Mouse (Mus musculus) liver, adult 2 months (tissue): ENCODE data around the gene Mybphl.

Source experiments
- CTCF ChIP-seq: fragments of 200-500 bp; IDR thresholded peaks from 2 replicates; pipeline ENCODE4 v1.5.1; 2011; ENCODE audit warnings: low read depth, low read length, control low read depth
- POLR2A ChIP-seq: fragments of 200-500 bp; IDR thresholded peaks from 2 replicates; pipeline ENCODE4 v1.6.1; 2011; ENCODE audit warnings: low read length, control low read depth; ENCODE audit not compliant: insufficient read depth; ENCODE audit errors: extremely low read depth

DNA sequence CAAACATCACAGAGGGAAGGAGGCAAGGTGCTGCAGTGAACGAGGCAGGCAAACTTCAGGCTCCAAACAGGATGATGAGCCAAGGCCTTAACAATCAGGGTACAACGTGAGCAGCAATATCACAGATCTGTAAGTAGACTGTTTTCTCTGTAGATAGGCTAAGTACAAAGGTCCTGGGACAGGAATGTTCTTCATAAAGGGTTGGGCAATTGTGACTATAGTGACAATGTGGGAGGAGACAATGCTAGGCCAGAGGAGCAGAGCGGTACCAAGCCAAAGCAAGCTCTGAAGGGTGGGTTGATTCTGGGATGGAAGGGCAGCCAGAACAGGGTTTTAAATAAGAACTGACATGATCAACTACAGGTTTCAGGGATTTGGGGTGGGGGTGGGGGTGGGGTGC is 3.1 kb downstream of the Mybphl start:
- no peak for TF ChIP-seq POLR2A
- TF ChIP-seq CTCF: no peak
